Mouse (Mus musculus) ES-Bruce4 (cell line): ENCODE data around the gene Rab11fip4. TPM values are rescaled to one million over a fixed set of nuclear protein-coding genes. Genes with fewer than 3 reads are reported as not detected.

Source experiments
- H3K27ac ChIP-seq: 2 replicates; pipeline ENCODE4 v1.5.1; 2012; ENCODE audit warnings: low read length, inconsistent platforms; ENCODE audit not compliant: insufficient read depth
- H3K27me3 ChIP-seq: 2 replicates; pipeline ENCODE4 v1.6.1; 2012; ENCODE audit warnings: mild to moderate bottlenecking, low read length, inconsistent platforms; ENCODE audit not compliant: control insufficient read depth, poor library complexity, insufficient read depth, severe bottlenecking
- H3K36me3 ChIP-seq: 2 replicates; pipeline ENCODE4 v1.6.1; 2012; ENCODE audit warnings: inconsistent platforms, mild to moderate bottlenecking, low read length, moderate library complexity; ENCODE audit not compliant: control insufficient read depth, poor library complexity, insufficient read depth, severe bottlenecking
- H3K4me1 ChIP-seq: one replicate; pipeline ENCODE4 v1.8.1; 2011; ENCODE audit warnings: low read length; ENCODE audit not compliant: control insufficient read depth, insufficient read depth
- H3K4me3 ChIP-seq: 2 replicates; pipeline ENCODE4 v1.5.1; 2011; ENCODE audit warnings: low read depth, mild to moderate bottlenecking, low read length
- H3K9ac ChIP-seq: 2 replicates; pipeline ENCODE4 v1.6.1; 2012; ENCODE audit warnings: low read depth, mild to moderate bottlenecking, inconsistent platforms; ENCODE audit not compliant: poor library complexity, severe bottlenecking
- H3K9me3 ChIP-seq: replicated peaks from 2 replicates; pipeline ENCODE4 v1.6.1; 2012; ENCODE audit warnings: mild to moderate bottlenecking, low read length, inconsistent platforms; ENCODE audit not compliant: control insufficient read depth, poor library complexity, insufficient read depth, severe bottlenecking
- CTCF ChIP-seq: IDR thresholded peaks from one replicate; pipeline ENCODE4 v1.8.1; 2011; ENCODE audit warnings: low read depth, low read length
- EP300 ChIP-seq: IDR thresholded peaks from 2 replicates; pipeline ENCODE4 v1.6.1; 2011; ENCODE audit warnings: low read depth, low read length; ENCODE audit not compliant: insufficient read depth
- POLR2A ChIP-seq: IDR thresholded peaks from one replicate; pipeline ENCODE4 v1.8.1; 2011; ENCODE audit warnings: low read length; ENCODE audit not compliant: insufficient read depth
- polyA plus RNA-seq: library from polyadenylated mRNA; stranded (reverse); fragments of >200 nt; gene quantifications from 2 replicates; pipeline ENCODE4 v1.2.4, GENCODE M21; 2011; ENCODE audit warnings: low read depth; ENCODE audit not compliant: missing spikeins, insufficient read depth, insufficient read length

The Rab11fip4 gene
- polyA plus RNA-seq, 1 experiment, result 28.9 TPM

DNA sequence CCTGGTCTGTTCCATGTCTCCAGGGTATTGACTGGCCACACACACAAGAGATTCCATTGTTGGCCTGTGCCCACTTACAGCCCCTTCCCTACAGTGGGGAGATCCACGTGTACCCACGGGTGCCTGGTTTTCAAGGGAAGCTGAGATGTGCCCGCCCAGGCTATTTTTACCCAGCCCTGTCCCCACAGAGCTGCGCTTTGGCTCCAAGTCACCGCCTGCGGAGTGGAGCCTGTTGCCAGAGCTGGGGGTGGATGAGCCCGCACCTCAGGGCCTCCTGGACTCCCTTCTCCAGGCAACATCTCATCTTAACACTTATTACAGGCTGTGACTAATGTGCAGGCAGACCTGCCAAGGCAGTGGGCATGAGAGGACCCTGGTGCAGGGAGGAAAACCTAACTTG is 83.6 kb downstream of the Rab11fip4 start:
- H3K4me3 ChIP-seq, result no peak overlapping the region
- TF ChIP-seq POLR2A (no peak), CTCF (no peak), EP300 (no peak)
- no peaks in the 10 kb centered on the region for H3K9me3 ChIP-seq
- peaks cover 4% of the 10 kb centered on the region for H3K4me1 ChIP-seq
- no peak overlapping the region for H3K27ac ChIP-seq
- no peaks in the 10 kb centered on the region for H3K36me3 ChIP-seq
- H3K9ac ChIP-seq, result no peak overlapping the region
- no peaks in the 10 kb centered on the region for H3K27me3 ChIP-seq

DNA sequence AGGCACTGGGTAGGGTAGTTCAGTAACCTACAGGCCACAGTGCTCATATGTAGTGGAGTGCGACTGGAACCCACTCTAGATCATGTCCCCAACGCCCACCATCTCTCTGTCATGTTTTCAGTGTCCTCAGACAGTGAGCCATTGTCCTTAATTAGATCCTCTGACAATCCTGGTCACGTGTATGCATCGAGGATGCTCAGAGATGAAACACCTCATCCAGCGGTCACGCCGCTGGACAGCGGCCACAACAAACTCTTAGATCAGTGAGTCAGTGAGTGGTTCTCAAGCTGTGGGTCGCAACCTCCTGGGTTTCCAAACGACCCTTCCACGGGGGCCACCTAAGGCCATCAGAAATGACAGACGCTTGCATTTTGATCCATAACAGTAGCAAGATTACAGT is 84.3 kb downstream of the Rab11fip4 start:
- no peaks in the 10 kb centered on the region for H3K9me3 ChIP-seq
- TF ChIP-seq CTCF, result no peak
- TF ChIP-seq EP300, result no peak
- TF ChIP-seq POLR2A, result no peak
- H3K27ac ChIP-seq, result no peak overlapping the region
- no peak overlapping the region for H3K9ac ChIP-seq
- H3K27me3 ChIP-seq, result no peaks in the 10 kb centered on the region
- no peak overlapping the region for H3K4me3 ChIP-seq
- peaks cover 4% of the 10 kb centered on the region for H3K4me1 ChIP-seq
- H3K36me3 ChIP-seq, result no peaks in the 10 kb centered on the region

DNA sequence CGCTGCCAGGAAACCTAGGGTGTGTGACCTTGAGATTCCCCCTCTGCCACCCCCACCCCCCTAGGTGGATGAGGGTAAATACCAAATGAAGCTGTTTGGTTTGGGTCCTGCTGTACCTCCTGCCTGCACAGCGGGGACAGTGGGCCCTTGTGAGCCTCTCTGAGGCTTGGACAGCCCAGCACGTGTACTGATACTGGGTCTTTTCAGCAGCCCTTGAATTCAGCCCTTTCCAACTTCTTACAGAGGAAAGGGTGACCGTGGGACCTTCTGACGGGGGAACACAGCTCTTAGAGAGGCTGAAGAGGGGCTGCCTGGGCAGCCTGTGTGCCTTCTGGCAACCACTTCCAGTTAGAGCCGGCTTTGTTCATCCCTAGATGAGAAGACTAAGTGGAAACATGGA is 85.0 kb downstream of the Rab11fip4 start:
- Histone ChIP-seq H3K4me1 (peaks cover 4% of the 10 kb centered on the region), H3K4me3 (no peak overlapping the region), H3K9ac (no peak overlapping the region), H3K36me3 (no peaks in the 10 kb centered on the region), H3K27ac (no peak overlapping the region), H3K27me3 (no peaks in the 10 kb centered on the region), H3K9me3 (no peaks in the 10 kb centered on the region)
- TF ChIP-seq POLR2A, result no peak
- TF ChIP-seq CTCF, result no peak
- TF ChIP-seq EP300, result no peak

DNA sequence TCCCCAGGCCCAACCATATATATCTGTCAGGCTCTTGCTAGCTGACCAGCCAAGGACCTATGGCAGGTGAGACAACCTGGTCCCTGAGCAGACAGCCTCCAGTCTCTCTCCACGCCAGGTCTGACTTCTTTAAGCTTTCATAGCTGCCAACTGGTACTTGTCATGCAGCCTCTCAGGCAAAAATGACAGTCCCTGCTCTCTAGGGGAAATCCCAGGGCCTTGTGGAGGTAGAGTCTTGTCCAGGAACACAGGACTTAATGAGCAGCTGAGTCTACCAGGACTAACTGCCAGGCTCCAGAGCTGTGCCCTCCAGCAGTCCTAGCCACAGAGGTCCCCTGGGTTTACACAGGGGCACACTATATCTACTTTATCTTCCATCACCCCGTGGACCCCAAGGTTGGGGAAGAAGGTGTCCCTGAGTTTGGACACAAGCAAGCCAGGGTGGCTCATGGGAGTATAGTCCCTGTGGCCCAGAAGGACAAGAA is 85.5 kb downstream of the Rab11fip4 start:
- Histone ChIP-seq H3K27me3 (no peaks in the 10 kb centered on the region), H3K9ac (no peak overlapping the region), H3K4me1 (peaks cover 4% of the 10 kb centered on the region), H3K27ac (no peak overlapping the region), H3K9me3 (no peaks in the 10 kb centered on the region), H3K36me3 (no peaks in the 10 kb centered on the region), H3K4me3 (no peak overlapping the region)
- TF ChIP-seq CTCF, result no peak
- TF ChIP-seq EP300, result no peak
- TF ChIP-seq POLR2A, result no peak

GRCm38 (mm10) chr11:79677402-79677801 is 86.4 kb downstream of the Rab11fip4 start:
- no peaks in the 10 kb centered on the region for H3K27me3 ChIP-seq
- no peaks in the 10 kb centered on the region for H3K9me3 ChIP-seq
- no peak overlapping the region for H3K27ac ChIP-seq
- H3K9ac ChIP-seq, result no peak overlapping the region
- no peak overlapping the region for H3K4me3 ChIP-seq
- TF ChIP-seq POLR2A, result no peak
- no peak for TF ChIP-seq CTCF
- no peak for TF ChIP-seq EP300
- H3K4me1 ChIP-seq, result peaks cover 4% of the 10 kb centered on the region
- no peaks in the 10 kb centered on the region for H3K36me3 ChIP-seq

GRCm38 (mm10) chr11:79678363-79679153 is 87.5 kb downstream of the Rab11fip4 start:
- Histone ChIP-seq H3K4me3 (no peak overlapping the region), H3K9me3 (no peaks in the 10 kb centered on the region), H3K4me1 (peaks cover 4% of the 10 kb centered on the region), H3K36me3 (no peaks in the 10 kb centered on the region), H3K27ac (no peak overlapping the region), H3K27me3 (no peaks in the 10 kb centered on the region), H3K9ac (no peak overlapping the region)
- TF ChIP-seq EP300, result no peak
- no peak for TF ChIP-seq CTCF
- TF ChIP-seq POLR2A, result no peak
